Mouse (Mus musculus) testis, adult 2 months (tissue): ENCODE measurements around the gene Rundc1.

ENCODE experiments used
- CTCF ChIP-seq: fragments of 200-500 bp; IDR thresholded peaks from 2 replicates; pipeline ENCODE4 v1.5.1; 2012; ENCODE audit warnings: low read depth, mild to moderate bottlenecking, inconsistent platforms, low read length, moderate library complexity; ENCODE audit not compliant: control insufficient read depth, insufficient read depth, insufficient replicate concordance
- POLR2A ChIP-seq: fragments of 200-500 bp; IDR thresholded peaks from 2 replicates; pipeline ENCODE4 v1.6.1; 2012; ENCODE audit warnings: low read depth, mild to moderate bottlenecking, inconsistent platforms, low read length, moderate library complexity; ENCODE audit not compliant: control insufficient read depth

GRCm38 (mm10) chr11:101451536-101451935 is 26.7 kb downstream of the Rundc1 start:
- TF ChIP-seq CTCF (no peak), POLR2A (no peak)
